Mouse (Mus musculus) cerebellum, adult 11 months (tissue): ENCODE measurements around the gene Pdzd2.

Experiments used
- DNase-seq: peaks from one replicate; pipeline ENCODE4 v3.0.0; 2022

Pdzd2 gene

GRCm38 (mm10) chr15:12424187-12424586, 315.5 kb downstream of the Pdzd2 start:
- no peak for DNase-seq

DNA sequence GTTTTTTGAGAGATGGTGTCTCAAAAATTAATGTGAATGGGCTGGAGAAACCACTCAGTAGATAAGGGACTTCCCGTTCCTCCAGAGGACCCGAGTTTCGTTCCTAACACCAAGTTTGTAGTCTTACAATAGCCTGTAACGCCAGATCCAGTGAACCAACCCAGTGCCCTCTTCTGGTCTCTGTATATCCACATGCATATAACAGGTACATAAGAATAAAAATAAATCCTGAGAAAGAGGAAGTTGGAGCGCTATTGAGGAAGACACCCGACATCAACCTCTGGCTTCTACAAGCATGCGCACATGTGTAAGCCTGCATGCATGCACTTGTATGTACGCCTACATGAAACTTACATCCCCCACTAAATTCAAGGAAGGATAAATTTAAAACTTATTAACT, 318.8 kb downstream of the Pdzd2 start:
- no peak for DNase-seq

GRCm38 (mm10) chr15:12420376-12420775, 319.3 kb downstream of the Pdzd2 start:
- DNase-seq = no peak

DNA sequence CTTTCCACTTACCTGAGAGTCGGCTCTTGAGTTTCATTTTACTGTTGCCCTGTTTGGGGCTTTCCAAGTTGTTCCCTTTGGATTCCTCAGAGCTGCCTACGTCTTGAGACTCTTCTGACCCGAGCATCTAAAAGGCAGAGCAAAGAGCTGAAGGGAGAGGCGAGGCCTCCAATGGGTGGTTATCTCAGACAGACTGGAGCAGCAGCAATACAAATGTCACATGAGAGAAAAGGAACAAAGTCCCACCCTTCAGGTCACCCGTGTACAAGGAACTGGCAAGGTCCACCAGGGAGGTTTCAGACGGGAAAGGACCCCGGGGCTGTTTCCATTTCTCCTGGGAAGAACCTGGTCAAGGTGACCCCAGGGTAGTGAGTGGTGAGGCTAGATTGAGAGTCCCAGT, 320.3 kb downstream of the Pdzd2 start:
- no peak for DNase-seq

- DNase-seq = no peak
These were observed 324.1 kb downstream of the Pdzd2 start for GRCm38 (mm10) chr15:12415536-12416200.

DNA sequence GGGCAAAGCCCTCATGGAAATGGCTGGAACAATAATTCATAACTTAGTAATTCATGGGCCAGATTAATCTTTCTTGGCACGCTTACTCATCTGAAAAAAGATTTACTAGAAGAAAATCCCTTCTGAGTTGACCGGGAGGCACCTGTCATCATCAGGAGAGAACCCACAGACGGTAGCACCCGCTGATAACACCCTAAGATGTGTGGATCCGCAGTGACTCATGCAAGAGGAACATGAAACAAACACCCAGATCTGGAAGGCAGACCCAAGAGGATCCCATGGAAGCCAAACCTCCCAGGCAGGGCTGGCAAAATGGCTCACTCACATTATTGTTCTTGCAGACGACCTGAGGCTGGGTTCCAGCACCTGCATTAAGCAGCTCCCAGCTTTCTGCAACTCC, 325.0 kb downstream of the Pdzd2 start:
- no peak for DNase-seq

- no peak for DNase-seq
These were observed 331.5 kb downstream of the Pdzd2 start for GRCm38 (mm10) chr15:12408205-12408604.

GRCm38 (mm10) chr15:12405592-12405991, 334.1 kb downstream of the Pdzd2 start:
- DNase-seq = no peak

- DNase-seq = no peak
These were observed 342.7 kb downstream of the Pdzd2 start for GRCm38 (mm10) chr15:12397032-12397431.

DNA sequence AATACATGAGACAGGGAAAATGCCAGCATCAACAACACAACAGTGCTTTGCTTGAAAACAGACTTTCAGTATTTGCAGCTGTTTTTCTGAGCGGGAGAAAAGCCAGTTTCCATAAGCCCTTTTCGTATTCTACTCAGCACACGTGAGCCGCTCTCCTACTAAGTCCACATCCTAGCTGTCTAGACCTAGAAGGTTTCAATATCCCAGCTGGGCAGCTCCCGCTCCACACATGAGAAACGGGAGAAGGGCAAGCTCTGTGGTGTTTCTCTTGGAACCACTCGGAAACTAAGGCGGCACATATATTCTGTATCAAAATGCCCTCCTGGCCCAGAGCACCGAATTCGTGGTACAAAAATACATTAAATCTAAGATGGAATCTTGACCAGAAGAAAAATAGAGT, 345.0 kb downstream of the Pdzd2 start:
- DNase-seq = no peak

DNA sequence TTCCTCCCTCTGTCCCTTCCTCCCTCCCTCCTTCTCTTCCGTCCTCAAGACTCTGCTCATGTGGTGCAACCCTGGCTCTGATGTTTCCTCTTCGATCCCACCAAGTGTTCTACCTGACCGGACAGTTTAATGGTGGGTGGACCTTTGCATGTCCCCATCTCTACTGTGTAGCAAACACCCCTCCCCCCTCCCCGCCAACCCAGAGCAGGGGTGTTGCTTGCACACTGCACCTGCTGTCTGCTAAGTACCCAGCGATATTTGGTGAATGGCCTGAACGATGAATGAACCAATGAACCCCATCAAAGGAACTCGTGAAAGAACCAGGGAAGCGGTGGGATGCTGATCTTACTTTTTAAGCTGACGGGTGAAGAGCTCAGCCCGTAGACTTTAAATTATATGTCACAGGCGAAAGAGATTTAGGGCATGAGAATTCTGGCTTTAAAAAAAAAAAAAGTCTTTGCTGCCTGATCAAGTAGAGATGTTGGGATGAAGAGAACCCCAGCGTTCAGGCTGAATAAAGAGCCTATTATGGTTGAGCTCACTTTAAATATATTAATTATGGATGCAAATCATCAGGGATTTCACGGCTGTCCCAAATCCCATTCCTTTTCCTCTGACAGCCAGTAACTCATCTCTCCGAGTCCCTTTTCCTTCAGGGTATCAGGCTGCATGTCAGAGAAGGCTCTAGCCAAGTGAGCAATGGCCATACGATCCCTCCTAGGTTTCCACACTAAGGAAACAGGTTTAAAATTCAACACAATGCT, 350.8 kb downstream of the Pdzd2 start:
- DNase-seq = no peak

GRCm38 (mm10) chr15:12384679-12385078, 355.0 kb downstream of the Pdzd2 start:
- DNase-seq = no peak

- DNase-seq = no peak
These were observed 359.2 kb downstream of the Pdzd2 start for GRCm38 (mm10) chr15:12380548-12380947.

DNA sequence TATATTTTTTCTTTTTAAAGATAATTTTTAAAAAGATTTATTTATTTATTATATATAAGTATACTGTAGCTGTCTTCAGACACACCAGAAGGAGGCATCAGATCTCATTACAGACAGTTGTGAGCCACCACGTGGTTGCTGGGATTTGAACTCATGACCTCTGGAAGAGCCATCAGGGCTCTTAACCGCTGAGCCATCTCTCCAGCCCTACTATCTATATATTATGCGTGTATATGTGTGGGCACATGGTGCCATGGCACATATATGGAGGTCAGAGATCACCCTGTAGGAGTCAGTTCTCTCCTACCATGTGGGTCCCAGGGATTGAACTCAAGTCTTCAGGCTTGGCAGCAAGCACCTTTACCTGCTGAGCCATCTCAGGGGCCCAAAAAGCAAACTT, 359.7 kb downstream of the Pdzd2 start:
- no peak for DNase-seq

- no peak for DNase-seq
These were observed 361.9 kb downstream of the Pdzd2 start for GRCm38 (mm10) chr15:12377800-12378199.

DNA sequence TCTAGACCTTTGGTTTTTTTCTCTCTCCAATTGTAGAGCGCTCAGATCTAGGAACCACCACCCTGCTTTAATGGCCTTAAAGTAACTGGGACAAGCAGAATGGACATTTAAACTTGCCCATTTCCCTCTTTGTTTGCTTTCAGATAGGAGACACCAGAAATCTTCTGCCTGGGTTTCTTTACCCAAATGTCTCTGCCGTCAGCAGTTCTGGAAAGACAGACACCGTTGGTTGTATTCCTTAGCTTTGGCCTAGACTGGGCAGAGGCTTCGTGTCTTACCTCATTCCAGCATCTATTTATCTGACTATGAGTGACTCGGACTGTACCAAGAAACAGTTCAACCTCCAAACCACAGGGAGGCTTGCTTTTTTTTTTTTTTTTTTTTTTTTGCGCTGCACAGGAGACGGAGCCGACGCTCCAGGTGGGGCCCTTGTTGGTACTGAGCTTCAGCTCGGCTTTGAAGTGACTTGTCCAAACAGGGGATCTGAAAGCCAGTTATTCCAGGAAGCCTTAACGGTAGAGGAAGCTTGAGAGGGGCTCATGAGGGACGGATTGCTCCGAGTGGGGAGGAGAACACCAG, 363.1 kb downstream of the Pdzd2 start:
- DNase-seq = no peak

- peak; percentile 41 for DNase-seq
These were observed 363.9 kb downstream of the Pdzd2 start for GRCm38 (mm10) chr15:12375641-12376311.

GRCm38 (mm10) chr15:12374916-12375315, 364.8 kb downstream of the Pdzd2 start:
- DNase-seq = no peak

- no peak for DNase-seq
These were observed 365.8 kb downstream of the Pdzd2 start for GRCm38 (mm10) chr15:12373918-12374317.

GRCm38 (mm10) chr15:12373496-12373895, 366.2 kb downstream of the Pdzd2 start:
- DNase-seq = no peak

DNA sequence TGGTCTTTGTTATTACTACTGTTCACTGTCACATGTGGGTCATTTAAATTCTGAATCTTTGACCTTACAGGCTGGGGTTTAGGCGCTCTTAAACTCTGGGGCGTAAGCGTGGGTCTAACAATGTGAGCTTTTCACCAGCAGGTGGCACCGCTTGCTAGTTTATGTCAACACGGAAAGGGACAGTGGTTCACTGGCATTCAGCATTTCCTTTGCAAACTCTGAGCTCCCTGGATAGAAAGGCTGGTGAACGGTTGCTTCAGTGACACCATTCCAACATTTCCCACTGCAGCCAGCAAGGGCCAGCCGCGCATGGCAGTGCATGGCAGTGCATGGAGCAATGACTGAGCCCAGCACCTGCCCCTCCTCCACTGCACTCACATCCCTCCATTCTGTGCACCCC, 368.5 kb downstream of the Pdzd2 start:
- DNase-seq = peak; percentile 66

DNA sequence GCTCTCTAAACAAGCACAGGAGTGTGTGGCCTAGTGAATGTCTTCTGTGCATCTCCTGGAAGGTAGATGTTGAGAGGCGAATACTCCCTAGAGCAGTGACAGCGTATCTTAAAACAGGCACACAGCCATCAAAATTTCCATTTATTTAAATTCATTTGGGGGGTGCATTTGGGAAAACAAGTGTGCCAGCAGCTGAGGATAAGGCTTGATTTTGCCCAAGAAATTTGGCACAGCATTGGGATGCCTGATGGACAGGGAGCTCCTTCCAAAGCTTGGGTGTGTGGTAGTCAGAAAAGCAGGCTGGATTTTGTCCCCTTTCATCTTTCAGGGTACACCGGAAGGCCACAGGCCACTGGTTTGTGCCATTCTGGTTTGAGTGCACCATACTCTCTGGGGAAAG, 369.6 kb downstream of the Pdzd2 start:
- no peak for DNase-seq

GRCm38 (mm10) chr15:12368850-12369249, 370.9 kb downstream of the Pdzd2 start:
- no peak for DNase-seq

GRCm38 (mm10) chr15:12368357-12368756, 371.4 kb downstream of the Pdzd2 start:
- no peak for DNase-seq
